Comparison of ENCODE assay signal across 13 mouse cellular contexts in genomic region chr9:43070153-43070552, GRCm38 (mm10). TPM values are rescaled to one million over a fixed set of nuclear protein-coding genes. Genes with fewer than 3 reads are reported as not detected.
DNase-seq lines count a peak whose midpoint lies in the region; ATAC-seq lines count a peak whose summit lies in the region.
"Had no signal": no experiment of that assay in that cellular context is flagged by ENCODE, and none has a peak within 500 bp of the region (broad histone marks: within the 10 kb centered on the region; RNA-seq: fewer than 3 reads in every experiment).

No protein-coding gene starts in this region.

- H3K9ac ChIP-seq in kidney, embryonic 14.5 days (ENCODE audit: low read depth, low read length) = no peak overlapping the region
- peak overlapping the region; percentile 60 for H3K9ac ChIP-seq in forebrain, embryonic 14.5 days (ENCODE audit: low read length)
- peak overlapping the region; percentile 59 for H3K9ac ChIP-seq in hindbrain, embryonic 16.5 days (ENCODE audit: low read depth, low read length)
- H3K9ac ChIP-seq in neural tube, embryonic 12.5 days = peak overlapping the region; percentile 45; the same call in 1 of the 2 replicates
- H3K9ac ChIP-seq in heart, embryonic 11.5 days (ENCODE audit: low read depth, low read length) = no peak overlapping the region

- H3K4me2 ChIP-seq in kidney, embryonic 14.5 days (replicated peaks; ENCODE audit: low read depth, low read length) = 0 out of 2 replicates have a peak overlapping the region, but pooled peaks have one; percentile 3
- H3K4me2 ChIP-seq in forebrain, embryonic 14.5 days (ENCODE audit: low read length) = peak overlapping the region; percentile 36
- H3K4me2 ChIP-seq in hindbrain, embryonic 16.5 days (ENCODE audit: low read length) = peak overlapping the region; percentile 52
- H3K4me2 ChIP-seq in neural tube, embryonic 12.5 days (replicated peaks) = peak overlapping the region; percentile 41
- H3K4me2 ChIP-seq in heart, embryonic 11.5 days = no peak overlapping the region

- WGBS in kidney, embryonic 14.5 days = 82% methylated on average over 2 of the region's 2 CpGs
- WGBS in forebrain, embryonic 14.5 days = 42% methylated on average over 2 of the region's 2 CpGs
- WGBS in hindbrain, embryonic 16.5 days = 29% methylated on average over 2 of the region's 2 CpGs
- WGBS in neural tube, embryonic 12.5 days = 50% methylated on average over 2 of the region's 2 CpGs
- 89% methylated on average over 2 of the region's 2 CpGs for WGBS in heart, embryonic 11.5 days (ENCODE audit: insufficient replicate concordance)

- DNase-seq in kidney, postnatal 36 days = no peak
- peak; percentile 42 for DNase-seq in forebrain, embryonic 14.5 days (ENCODE audit: low spot score)
- no peak for DNase-seq in cerebellum, adult 11 months
- DNase-seq in adrenal gland, postnatal 4 days (ENCODE audit: low spot score in 2 of 2) = no peak
- DNase-seq: adrenal gland, postnatal 10 days; cerebellum, postnatal 36 days; lung, adult 18-20 months had no signal

- ATAC-seq in kidney, embryonic 14.5 days (ENCODE audit: low FRiP score, low TSS enrichment) = no peak
- ATAC-seq in forebrain, embryonic 14.5 days = no peak; the same call in 1 of the 2 replicates
- peak; percentile 48 for ATAC-seq in hindbrain, embryonic 16.5 days
- no peak for ATAC-seq in neural tube, embryonic 12.5 days (ENCODE audit: low FRiP score, low read depth)
- no peak for ATAC-seq in heart, embryonic 11.5 days (replicated peaks; ENCODE audit: insufficient number of reproducible peaks, low FRiP score, low TSS enrichment)
- ATAC-seq: intestine, postnatal 0 days had no signal

- no peaks in the 10 kb centered on the region for H3K36me3 ChIP-seq in kidney, embryonic 14.5 days (ENCODE audit: control insufficient read depth, insufficient read depth, low read length)
- H3K36me3 ChIP-seq in forebrain, embryonic 14.5 days (ENCODE audit: control insufficient read depth, insufficient read depth, low read length) = no peaks in the 10 kb centered on the region
- H3K36me3 ChIP-seq in hindbrain, embryonic 16.5 days (ENCODE audit: control insufficient read depth, insufficient read depth, low read length) = no peaks in the 10 kb centered on the region
- H3K36me3 ChIP-seq in neural tube, embryonic 12.5 days = no peaks in the 10 kb centered on the region
- no peaks in the 10 kb centered on the region for H3K36me3 ChIP-seq in heart, embryonic 11.5 days (ENCODE audit: control insufficient read depth, insufficient read depth, low read length)

- H3K27me3 ChIP-seq in kidney, embryonic 14.5 days (ENCODE audit: control insufficient read depth, insufficient read depth, low read length) = no peaks in the 10 kb centered on the region
- H3K27me3 ChIP-seq in forebrain, embryonic 14.5 days (replicated peaks; ENCODE audit: control insufficient read depth, insufficient read depth, low read length) = no peaks in the 10 kb centered on the region
- H3K27me3 ChIP-seq in hindbrain, embryonic 16.5 days (replicated peaks; ENCODE audit: control insufficient read depth, insufficient read depth, low read length) = no peaks in the 10 kb centered on the region
- no peaks in the 10 kb centered on the region for H3K27me3 ChIP-seq in neural tube, embryonic 12.5 days (replicated peaks)
- no peaks in the 10 kb centered on the region for H3K27me3 ChIP-seq in heart, embryonic 11.5 days (ENCODE audit: control insufficient read depth, insufficient read depth, low read length)

- H3K27ac ChIP-seq in kidney, embryonic 14.5 days (ENCODE audit: low read depth, low read length) = no peak overlapping the region
- H3K27ac ChIP-seq in forebrain, embryonic 14.5 days (ENCODE audit: low read depth, low read length) = peak overlapping the region; percentile 61
- peak overlapping the region; percentile 72 for H3K27ac ChIP-seq in hindbrain, embryonic 16.5 days (ENCODE audit: low read depth, low read length)
- peak overlapping the region; percentile 42; the same call in 1 of the 2 replicates for H3K27ac ChIP-seq in neural tube, embryonic 12.5 days
- no peak overlapping the region for H3K27ac ChIP-seq in heart, embryonic 11.5 days (ENCODE audit: low read depth, low read length)

- peaks cover 21% of the 10 kb centered on the region; the same call in 1 of the 2 replicates for H3K4me1 ChIP-seq in kidney, embryonic 14.5 days (ENCODE audit: control insufficient read depth, insufficient read depth, low read length)
- peaks cover 20% of the 10 kb centered on the region for H3K4me1 ChIP-seq in forebrain, embryonic 14.5 days (ENCODE audit: control insufficient read depth, insufficient read depth, low read length)
- H3K4me1 ChIP-seq in hindbrain, embryonic 16.5 days (ENCODE audit: control insufficient read depth, insufficient read depth, low read depth, low read length) = peaks cover 28% of the 10 kb centered on the region
- peaks cover 8% of the 10 kb centered on the region for H3K4me1 ChIP-seq in neural tube, embryonic 12.5 days
- peaks cover 12% of the 10 kb centered on the region for H3K4me1 ChIP-seq in heart, embryonic 11.5 days (ENCODE audit: control insufficient read depth, insufficient read depth, low read length)

- no peaks in the 10 kb centered on the region for H3K9me3 ChIP-seq in kidney, embryonic 14.5 days (ENCODE audit: control insufficient read depth, low read length)
- no peaks in the 10 kb centered on the region for H3K9me3 ChIP-seq in forebrain, embryonic 14.5 days (replicated peaks; ENCODE audit: control insufficient read depth, low read length)
- no peaks in the 10 kb centered on the region for H3K9me3 ChIP-seq in hindbrain, embryonic 16.5 days (ENCODE audit: control insufficient read depth, low read length)
- no peaks in the 10 kb centered on the region for H3K9me3 ChIP-seq in neural tube, embryonic 12.5 days
- H3K9me3 ChIP-seq in heart, embryonic 11.5 days (replicated peaks; ENCODE audit: control insufficient read depth, low read length) = no peaks in the 10 kb centered on the region

- no peak overlapping the region for H3K4me3 ChIP-seq in kidney, embryonic 14.5 days (ENCODE audit: low read length)
- peak overlapping the region; percentile 35 for H3K4me3 ChIP-seq in forebrain, embryonic 14.5 days (ENCODE audit: low read depth, low read length)
- peak overlapping the region; percentile 46 for H3K4me3 ChIP-seq in hindbrain, embryonic 16.5 days (ENCODE audit: low read length)
- peak overlapping the region; percentile 27 for H3K4me3 ChIP-seq in neural tube, embryonic 12.5 days
- H3K4me3 ChIP-seq in heart, embryonic 11.5 days (ENCODE audit: low read depth, low read length) = no peak overlapping the region
- H3K4me3 ChIP-seq: myocyte had no signal

RNA-seq across cellular contexts. Expression of gene Arhgef12, which starts 36.9 kb away (rescaled TPM):
- polyA plus RNA-seq in kidney, embryonic 14.5 days (2014; fragmentation: Nextera tagmentation; extraction: Ambion mirVana) = 17.1 and 29.1 TPM in 2 replicates
- 14.2 and 24.7 TPM in 2 replicates for polyA plus RNA-seq in forebrain, embryonic 14.5 days (2014; fragmentation: Nextera tagmentation; extraction: Ambion mirVana)
- polyA plus RNA-seq in hindbrain, embryonic 16.5 days (2015; fragmentation: Nextera tagmentation; extraction: Ambion mirVana) = 17.0 and 17.9 TPM in 2 replicates
- 17.1 and 19.2 TPM in 2 replicates for polyA plus RNA-seq in neural tube, embryonic 12.5 days (2016; fragmentation: Nextera tagmentation; extraction: Ambion mirVana)
- 100 to 1,000 TPM in 1 of 2 experiments, 10 to 100 TPM in 1; 98.7 to 111 TPM for total RNA-seq in adrenal gland, postnatal 4 days (2021)
- 9.6 and 16.8 TPM in 2 replicates for polyA plus RNA-seq in heart, embryonic 11.5 days (2014; fragmentation: Nextera tagmentation; extraction: Ambion mirVana)

RNA-seq across cellular contexts. Expression of gene Tmem136, which starts 46.2 kb away (rescaled TPM):
- polyA plus RNA-seq in kidney, embryonic 14.5 days (2014; fragmentation: Nextera tagmentation; extraction: Ambion mirVana) = 6.1 and 9.7 TPM in 2 replicates
- polyA plus RNA-seq in forebrain, embryonic 14.5 days (2014; fragmentation: Nextera tagmentation; extraction: Ambion mirVana) = 8.2 and 9.2 TPM in 2 replicates
- 9.2 and 11.4 TPM in 2 replicates for polyA plus RNA-seq in hindbrain, embryonic 16.5 days (2015; fragmentation: Nextera tagmentation; extraction: Ambion mirVana)
- 9.4 and 11.5 TPM in 2 replicates for polyA plus RNA-seq in neural tube, embryonic 12.5 days (2016; fragmentation: Nextera tagmentation; extraction: Ambion mirVana)
- total RNA-seq in adrenal gland, postnatal 4 days (2021) = 1 to 10 TPM; 6.5 to 8.6 TPM
- 14.1 and 20.0 TPM in 2 replicates for polyA plus RNA-seq in heart, embryonic 11.5 days (2014; fragmentation: Nextera tagmentation; extraction: Ambion mirVana)

Comparison
In these comparisons a context has a peak if more than half of its experiments do, and no peak if none do; other contexts are left out.
1. H3K27ac ChIP-seq: peak in forebrain, embryonic 14.5 days (single experiment), hindbrain, embryonic 16.5 days (single experiment) and neural tube, embryonic 12.5 days (single experiment); none in kidney, embryonic 14.5 days (single experiment) and heart, embryonic 11.5 days (single experiment).
2. H3K4me3 ChIP-seq: peak in forebrain, embryonic 14.5 days (single experiment), hindbrain, embryonic 16.5 days (single experiment) and neural tube, embryonic 12.5 days (single experiment); none in kidney, embryonic 14.5 days (single experiment) and heart, embryonic 11.5 days (single experiment).
3. H3K9ac ChIP-seq: peak in forebrain, embryonic 14.5 days (single experiment), hindbrain, embryonic 16.5 days (single experiment) and neural tube, embryonic 12.5 days (single experiment); none in kidney, embryonic 14.5 days (single experiment) and heart, embryonic 11.5 days (single experiment).